Mouse (Mus musculus) cerebellum, postnatal 10 days (tissue): ENCODE results near the gene Tbc1d10a.
A peak's percentile ranks its signal among the peaks of the same experiment; 100 is the strongest.

Experiments
- DNase-seq, 2 experiments: peaks; one replicate each; pipeline ENCODE4 v3.0.0; 2021; ENCODE audit warnings: mixed read lengths in 2 of 2

Tbc1d10a gene

DNA sequence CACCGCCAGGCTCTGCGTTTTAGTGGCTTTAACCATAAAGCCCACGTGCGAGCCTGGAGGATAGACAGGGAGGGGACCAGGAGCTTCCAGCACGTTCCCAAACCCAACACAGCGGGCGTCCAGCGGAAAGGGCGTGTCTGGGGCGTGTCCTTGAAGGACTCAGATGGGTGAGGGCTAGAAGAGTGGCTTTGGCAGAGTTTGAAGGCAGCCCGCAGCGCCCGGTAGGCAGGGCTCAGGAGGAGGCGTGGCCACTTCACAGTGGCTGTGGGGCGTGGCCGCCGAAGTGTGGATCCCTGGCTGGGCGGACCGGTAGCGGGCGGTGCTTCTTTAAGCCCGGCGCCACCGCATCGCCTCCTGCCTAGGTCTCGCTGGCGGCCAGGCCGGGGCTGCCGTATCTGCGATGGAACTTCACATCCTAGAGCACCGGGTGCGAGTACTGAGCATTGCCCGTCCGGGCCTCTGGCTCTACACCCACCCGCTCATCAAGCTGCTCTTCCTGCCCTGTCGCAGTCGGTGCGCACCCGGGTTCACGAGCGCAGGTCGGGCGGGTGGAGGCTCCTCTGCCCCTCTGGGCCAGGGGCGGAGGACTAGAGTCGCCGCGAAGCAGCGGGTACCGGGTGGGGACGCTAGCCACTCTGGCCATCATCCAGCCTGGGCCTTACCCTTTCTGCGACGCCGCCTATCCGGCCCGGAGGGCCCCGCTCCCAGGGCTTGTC is 31.5 kb downstream of the Tbc1d10a start, which contains the start of gene Castor1:
Castor1 (plus strand) TSS at position 312 of the 716 bp plus-strand sequence.
- DNase-seq, result peak; percentile 57 to 72

DNA sequence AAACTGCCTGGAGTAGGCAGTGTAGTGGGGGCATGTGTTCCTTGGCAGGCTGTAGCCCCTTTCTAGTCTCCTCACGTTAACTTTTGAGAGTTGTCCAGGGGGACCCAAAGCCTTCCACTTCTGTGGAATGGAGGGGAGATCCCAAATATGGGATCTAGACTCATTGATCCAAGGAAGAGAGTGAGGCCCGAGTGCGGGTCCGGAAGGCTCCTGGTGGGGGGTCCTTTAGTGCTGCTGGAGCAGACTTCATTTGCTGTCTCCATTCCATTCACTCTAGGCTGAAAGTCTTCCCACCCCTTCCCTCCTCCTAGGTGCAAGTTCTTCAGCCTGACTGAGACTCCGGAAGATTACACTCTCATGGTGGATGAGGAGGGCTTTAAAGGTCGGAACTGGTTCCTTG is 32.0 kb downstream of the Tbc1d10a start:
- no peak for DNase-seq

DNA sequence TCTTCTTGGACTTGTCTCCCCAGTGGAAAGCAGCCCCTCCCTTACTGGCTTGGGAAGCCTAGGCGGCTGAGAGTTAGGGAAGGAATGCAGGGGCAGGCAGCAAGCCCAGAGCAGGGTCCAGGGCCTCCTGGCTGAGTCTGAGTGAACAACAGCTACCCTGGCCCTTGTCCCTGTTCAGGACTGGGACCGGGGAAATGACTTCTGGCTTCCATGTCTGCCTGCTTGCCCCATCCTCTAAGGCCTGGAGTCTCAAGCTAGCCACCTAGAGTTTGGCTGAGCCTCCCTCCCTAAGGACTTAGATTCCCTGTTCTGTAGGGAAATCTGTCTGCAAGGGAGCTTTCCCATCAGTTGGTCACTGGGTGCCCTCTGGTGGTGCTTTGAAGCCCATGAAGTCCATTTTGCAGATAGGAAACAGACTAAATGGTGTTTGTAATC is 32.7 kb downstream of the Tbc1d10a start:
- peak; percentile 78 to 80 for DNase-seq

DNA sequence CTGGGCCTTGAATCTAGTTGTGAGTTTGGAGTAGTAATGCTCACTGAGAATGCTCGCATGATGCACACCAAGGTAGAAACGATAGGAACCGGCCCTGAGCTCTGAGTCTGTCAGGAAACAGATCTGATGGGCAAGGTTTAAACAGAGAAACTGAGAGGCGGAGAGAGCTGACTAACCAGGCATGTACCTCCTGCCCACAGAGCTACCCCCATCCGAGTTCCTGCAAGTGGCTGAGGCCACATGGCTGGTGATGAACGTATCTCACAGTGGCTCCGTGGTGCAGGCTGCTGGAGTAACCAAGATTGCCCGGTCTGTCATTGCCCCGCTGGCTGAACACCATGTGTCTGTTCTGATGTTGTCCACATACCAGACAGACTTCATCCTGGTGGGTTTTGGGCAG is 33.3 kb downstream of the Tbc1d10a start:
- DNase-seq, result no peak

DNA sequence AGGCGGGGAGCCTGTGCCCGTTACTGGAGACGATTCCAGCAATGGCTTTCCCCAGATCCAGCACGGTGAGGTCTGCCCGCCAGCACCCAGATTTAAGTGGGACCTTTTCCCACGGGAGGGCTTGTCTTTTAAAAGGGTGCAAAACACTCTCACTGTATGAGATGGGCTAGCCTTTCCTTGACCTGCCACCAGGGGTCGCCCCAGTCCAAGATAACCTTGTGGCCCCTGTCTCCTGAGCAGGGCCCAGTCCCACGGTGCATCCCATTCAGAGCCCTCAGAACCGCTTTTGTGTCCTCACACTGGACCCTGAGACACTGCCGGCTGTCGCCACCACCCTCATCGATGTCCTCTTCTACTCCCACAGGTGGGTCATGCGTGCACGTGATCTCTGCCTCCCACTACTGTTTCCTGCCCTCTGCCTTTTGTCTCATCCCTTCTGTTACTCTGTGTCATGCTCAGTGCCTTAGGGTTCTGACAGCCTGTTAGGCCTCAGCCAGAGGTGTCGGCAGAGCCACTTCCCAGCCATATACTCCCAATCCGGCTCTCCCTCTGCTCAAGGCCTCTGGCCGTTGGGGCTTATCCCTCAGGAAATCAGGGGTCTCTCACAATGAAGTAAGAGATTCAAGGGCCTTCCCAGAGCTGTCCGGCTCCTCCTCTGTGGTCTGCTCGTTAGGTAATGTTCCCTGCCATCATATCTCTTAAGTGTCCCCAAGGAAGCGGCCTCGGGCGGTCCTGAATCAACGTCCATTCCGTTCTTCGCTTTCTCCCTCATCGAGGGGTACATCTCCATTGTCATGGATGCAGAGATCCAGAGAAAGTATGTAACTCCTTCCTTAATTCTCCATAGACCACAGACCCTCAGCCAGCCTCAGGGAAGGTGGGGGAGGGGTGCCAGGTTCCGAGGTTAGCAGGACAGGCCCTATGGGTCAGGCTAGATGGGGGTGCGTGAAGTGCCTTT is 34.1 kb downstream of the Tbc1d10a start:
- peak; percentile 91 to 94 for DNase-seq

DNA sequence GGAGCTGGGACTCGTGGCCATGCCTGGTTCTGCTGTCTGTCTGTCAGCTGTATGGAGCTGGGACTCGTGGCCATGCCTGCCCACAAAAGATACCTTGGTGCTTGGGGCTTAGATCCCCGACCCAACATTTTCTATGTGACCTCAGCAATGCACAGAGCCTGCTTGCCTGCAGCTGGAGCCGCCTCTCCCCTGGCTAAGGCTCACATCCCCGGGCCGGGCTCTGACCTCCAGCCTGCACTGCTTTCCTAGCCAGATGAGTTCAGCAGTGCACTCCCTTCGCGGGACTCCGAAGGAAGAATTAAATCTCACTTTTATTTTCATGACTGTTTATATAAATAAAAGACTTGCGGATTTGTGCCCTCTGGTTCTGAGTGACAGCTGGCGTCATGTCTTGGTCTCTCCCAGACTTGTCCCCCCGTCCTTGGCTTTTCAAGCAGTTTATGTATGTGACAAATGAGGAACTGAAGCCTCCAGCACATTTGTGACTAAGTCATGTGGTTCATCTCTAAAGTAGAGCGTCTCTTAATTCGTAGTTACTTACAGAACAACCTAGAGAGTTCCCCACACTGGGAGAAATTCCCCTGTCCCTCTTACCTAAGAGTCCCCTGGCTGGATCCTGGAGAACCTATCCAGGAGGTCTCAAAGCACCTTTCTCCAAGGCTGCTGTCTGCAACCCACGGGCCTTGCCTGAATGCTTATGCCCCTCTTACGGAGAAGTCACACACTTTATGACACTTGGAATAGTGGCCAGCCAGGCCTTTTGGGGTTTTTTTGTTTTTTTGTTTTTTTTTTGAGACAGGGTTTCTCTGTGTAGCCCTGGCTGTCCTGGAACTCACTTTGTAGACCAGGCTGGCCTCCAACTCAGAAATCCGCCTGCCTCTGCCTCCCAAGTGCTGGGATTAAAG is 35.7 kb downstream of the Tbc1d10a start:
- DNase-seq, result no peak

DNA sequence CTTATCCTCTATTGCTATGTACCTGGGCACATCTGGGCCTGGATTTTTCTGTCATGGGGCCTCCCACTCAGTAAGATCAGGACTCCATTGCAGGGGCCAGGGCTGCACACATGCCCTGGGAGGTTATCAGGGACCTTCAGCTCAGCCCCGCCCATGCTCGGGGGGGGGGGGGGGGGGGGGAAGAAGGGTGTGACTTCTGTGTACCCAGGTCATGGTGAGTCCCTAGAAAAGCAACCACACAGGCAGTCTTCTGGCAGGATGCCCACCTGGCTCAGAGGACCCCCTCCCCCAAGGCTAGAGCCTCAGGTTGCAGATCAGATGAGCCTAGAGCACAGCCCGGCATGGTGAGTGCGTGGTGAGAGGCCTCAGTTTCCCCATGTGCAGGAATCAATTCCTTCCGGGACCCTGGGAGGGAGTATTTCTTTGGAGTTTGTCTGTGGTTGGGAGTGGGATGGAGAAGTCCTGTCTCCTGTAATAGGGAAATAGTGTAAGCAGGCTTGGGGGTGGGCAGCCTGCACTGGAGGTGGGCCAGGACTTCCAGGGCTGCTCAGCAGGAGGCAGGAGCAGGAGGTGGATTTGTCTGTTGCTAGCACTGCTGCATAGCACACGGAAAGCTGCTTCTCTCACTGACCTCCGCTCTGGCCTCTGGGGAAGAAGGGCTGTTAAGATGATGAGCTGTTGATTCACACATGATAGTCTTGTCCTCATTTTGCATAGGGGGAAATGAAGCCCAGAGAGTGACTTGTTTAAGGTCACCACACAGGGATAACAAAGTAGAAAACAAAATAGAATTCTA is 37.0 kb downstream of the Tbc1d10a start:
- DNase-seq, result no peak

DNA sequence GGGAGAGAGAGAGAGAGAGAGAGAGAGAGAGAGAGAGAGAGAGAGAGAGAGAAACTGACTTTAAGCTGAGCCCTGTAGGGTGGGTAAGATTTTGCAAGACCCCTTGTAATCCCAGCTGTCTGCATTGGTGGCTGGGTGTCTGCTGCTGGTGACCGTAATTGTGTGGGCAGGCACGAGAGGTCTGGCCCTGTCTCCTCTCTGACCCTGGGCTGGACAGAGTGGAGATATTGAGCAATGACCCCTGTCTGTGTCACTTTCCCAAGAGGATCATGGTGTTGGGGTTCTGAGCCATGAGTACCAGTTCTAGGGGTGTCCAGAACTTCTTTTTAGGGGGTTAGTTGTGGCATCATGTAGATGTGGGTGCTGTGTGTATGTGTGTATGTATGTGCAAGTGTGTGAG is 37.6 kb downstream of the Tbc1d10a start:
- DNase-seq, result no peak

DNA sequence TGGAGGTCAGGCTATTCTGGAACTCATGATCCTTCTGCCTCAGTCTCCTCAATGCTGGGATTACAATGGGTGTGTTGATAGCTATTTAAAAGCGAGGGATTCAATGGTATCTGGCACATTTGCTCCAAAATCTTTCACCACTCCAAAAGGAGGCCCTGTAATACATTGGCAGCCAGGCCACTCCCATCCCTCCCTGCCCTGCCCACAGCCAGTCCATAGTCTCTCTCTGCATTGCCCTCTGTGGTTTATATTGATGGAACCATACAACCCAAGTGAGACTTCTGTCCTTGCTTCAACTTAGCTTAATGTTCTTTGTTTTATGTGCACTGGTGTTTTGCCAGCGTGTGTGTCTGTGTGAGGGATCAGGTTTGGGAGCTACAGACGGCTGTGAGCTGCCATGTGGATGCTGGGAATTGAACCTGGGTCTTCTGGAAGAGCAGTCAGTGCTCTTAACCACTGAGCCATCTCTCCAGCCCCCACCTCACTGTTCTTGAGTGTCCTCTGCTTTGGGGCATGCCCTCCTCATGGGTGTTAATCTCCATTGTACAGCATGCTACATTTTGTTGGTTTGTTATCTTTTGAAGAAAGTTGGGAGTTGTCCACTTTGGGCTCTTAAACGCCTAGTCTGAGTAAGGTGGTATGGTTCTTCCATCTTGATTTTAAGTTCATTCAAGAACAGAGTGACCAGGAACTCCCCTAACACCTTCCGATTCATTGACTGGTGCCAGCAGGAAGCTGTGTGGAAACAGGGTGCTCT is 40.2 kb downstream of the Tbc1d10a start:
- no peak for DNase-seq

DNA sequence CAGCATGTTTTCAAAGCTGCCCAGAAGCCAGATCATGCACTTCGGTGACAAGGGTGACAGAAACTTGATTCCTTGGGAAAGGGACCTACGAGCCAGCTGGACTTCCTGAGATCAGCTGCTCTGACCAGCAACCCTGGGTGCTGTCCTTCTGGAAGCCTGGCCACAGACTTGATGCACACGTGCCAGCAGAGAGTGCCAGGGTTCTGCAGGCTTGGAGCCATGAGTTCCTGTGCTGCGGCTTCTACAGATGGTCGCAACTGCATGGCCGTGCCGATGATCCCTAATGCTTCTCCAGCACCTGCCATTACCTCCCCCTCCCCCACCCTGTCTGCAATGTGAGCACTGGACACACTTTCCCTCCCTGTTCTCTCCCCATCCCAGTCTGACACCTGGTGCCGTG is 41.9 kb downstream of the Tbc1d10a start:
- DNase-seq, result peak; percentile 95 to 96

DNA sequence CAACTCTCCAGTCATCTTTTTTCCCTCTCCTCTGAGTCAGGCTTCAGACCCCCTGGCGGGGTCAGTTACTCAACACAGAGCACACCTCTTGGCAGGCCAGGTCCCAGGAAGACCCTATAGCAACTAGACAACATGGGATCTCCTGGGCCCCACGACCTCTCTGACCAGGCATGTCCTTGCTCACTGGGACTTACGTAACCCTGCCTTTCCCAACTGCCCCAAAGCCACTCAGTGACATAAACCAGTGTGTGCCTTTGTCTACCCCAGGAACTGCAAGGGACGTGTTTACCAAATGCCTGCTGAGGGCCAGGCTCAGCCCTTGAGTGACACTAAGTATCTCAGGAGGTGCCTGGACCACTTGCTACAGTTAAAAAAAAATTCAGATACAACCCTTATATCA is 43.3 kb downstream of the Tbc1d10a start:
- DNase-seq, result no peak

DNA sequence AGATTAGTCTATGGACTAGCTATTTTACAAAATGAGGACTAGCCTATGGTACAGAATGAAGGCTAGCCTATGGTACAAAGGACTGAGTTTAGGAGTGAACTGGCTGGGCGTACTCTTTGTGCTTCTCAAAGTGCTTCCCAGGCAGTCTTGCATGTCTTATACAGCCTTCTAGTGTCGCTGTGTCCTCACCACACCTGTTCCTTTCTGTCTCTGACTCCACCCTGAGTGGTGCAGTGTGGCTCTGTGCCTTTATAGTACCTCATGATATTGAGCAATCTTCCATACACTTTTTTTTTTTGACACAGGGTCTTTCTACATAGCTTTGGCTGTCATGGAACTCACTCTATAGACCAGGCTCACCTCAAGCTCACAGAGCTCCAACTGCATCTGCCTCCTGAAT is 44.8 kb downstream of the Tbc1d10a start:
- DNase-seq, result no peak

DNA sequence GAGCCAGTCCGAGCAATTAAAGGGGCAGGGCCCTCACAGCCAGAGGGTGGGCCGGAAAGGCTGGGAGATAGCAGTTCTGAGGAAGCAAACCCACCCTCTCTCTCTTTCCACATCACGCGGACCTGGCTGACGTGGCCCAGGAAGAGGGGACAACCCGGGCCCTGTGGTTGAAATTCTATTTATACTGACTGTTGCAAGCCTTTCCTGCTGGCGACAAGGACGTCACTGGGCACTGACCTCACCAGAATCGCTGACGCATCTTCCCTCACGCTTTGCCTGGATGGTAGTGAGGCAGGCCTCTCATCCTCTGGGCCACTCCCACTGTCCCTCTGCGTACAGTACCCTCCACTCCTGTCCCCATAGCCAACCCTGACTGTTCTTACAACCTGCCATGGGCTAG is 46.1 kb downstream of the Tbc1d10a start:
- no peak for DNase-seq

DNA sequence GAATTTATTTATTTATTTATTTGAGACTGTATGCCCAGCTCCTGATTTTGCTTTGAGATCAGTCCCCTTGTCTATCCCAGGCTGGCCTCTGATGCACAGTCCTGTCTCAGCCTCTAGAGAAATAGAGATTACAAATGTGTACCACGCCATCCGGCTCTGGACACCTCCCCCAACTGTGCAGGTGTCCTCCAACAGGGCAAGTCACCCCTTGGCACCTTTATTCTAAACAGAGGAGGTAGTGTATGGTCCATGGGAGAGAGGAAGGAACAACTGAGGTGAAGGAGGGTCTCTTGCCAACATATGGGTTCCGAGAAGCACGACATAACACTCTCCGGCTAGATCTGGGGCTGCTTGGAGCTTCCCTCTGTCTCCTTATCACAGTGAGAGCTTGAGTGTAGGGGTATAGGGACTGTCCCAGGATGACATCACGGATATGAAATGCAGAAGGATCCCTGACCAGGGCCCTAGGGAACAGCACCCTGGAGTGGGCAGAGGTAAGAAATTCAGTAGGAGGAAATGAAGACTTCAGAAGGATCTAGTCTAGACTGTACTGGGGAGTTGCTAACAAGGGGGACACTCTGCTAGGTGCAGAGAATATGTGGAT is 48.6 kb downstream of the Tbc1d10a start:
- no peak for DNase-seq

DNA sequence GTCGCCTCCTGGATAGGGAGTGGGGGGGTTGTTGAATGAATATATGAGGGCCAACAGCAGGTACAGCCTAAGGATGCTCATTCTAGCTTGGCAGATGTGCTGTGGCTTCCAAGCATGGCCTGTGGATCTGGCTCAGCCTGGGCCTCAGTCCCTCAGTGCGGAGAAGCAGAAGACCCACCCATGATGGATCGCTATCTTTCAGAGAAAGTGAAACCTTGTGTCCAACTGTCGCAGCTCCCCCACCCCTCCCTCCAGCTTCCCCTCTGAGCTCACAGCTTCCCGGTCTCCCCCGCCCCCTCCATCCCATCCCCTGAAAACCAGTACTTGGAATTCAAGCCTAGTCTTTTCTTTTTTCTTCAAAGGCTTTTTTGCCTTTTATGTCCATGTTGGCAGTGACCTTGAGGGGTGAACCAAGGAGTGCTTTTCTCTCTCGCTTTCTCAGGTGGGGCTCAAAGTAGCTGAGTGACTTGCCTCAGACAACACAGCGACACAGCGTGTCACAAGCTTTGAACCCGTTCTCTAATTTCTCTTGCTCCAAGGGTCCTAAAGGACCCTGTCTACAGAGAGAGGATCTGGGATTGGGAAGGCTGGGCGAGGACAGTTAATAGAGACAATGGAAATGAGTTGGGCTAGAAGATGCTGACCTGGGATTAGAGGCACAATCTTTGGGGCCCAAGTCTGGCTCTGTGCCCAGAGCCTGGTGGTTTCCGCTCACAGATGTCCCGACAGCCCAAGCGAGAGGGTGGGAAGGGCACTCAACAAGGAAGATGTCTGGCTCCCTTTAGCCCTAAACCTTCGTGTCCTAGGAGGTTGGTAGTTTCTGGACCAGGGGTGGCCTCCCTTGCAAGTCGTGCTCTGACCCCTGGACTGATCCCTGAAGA is 49.3 kb downstream of the Tbc1d10a start, which contains the start of gene Osm:
Osm (plus strand) TSS at position 756 of the 881 bp plus-strand sequence.
- no peak for DNase-seq

DNA sequence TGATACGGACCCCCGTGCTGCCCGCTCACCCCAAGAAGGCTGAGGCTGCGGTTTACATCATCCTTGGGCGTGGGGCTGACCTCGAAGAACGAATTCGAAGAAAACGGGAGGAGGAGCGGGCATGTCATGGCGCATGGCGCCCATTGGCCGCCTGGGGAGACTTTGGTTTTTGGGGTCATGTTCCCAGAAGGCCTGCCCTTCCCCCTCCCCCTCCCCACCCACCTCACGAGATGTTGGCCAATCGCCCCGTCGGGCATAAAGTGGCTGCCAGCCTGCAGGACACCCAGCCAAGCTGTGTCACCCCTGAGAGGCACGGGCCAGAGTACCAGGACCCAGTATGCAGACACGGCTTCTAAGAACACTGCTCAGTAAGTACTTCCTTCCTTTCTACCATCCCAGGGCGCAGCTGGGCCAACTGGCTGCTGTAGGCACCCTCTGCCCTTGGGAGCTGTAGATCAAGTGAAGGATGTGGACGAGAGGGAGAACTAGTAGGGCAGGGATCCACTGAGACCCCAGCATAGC is 50.0 kb downstream of the Tbc1d10a start:
- no peak for DNase-seq

DNA sequence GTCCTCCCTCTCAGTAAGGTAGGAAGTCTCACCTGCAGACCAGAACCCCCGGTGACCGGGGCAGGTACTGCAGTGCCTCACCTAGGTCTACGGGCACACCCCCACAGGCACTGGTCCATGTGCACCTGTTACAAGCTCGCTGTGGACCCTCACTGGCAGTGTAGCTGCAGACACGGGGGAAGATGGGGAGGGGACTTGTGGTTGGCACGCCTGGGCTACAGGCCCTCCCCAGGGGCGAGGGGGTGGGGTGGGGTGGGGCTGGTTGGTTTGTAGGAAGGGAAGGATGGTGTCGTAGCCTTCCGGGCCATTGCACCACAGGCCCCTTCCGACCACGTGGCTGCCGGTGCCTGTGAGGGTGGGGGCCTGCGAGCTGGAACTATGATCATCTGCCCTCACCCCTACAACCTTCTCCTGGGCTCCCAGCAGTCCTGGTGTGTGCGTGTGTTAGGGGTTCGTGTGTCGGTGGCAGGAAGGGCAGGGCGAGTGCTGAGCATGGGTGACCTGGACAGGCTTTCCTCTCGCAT is 50.9 kb downstream of the Tbc1d10a start:
- no peak for DNase-seq

DNA sequence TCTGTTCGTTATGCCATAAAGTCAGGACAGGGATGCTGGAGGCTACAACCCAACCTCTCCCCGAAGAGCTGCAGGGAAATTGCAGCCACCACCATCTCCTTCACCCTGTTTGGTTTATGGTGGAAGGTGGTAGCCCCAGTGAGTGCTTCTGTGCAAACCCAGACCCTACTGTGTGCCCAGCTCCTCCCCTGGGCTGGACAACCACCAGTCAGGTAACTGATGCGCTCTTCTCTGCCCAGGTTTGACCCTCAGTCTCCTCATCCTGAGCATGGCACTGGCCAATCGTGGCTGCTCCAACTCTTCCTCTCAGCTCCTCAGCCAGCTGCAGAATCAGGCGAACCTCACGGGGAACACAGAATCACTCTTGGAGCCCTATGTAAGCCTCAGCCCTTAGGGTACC is 51.6 kb downstream of the Tbc1d10a start:
- DNase-seq, result no peak

DNA sequence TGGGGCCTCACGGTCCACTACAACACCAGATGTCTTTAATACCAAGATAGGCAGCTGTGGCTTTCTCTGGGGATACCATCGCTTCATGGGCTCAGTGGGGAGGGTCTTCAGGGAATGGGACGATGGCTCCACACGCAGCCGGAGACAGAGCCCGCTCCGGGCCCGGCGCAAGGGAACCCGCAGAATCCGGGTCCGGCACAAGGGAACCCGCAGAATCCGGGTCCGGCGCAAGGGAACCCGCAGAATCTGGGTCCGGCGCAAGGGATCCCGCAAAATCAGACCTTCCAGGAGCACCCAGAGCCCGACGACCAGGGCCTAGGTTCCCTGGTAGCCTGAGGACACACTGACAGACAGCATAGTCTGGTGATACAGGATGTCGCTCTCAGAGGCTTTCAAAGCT is 53.1 kb downstream of the Tbc1d10a start:
- no peak for DNase-seq
